Mouse (Mus musculus) layer of hippocampus, postnatal 10 days (tissue): Measurements from ENCODE around the gene AU022252. TPM values are rescaled to one million over a fixed set of nuclear protein-coding genes. Genes with fewer than 3 reads are reported as not detected.
A peak's percentile ranks its signal among the peaks of the same experiment; 100 is the strongest.

ENCODE experiments used
- DNase-seq, 2 experiments: peaks; one replicate each; pipeline ENCODE4 v3.0.0; 2021; ENCODE audit warnings: low spot score in 2 of 2
- total RNA-seq, 2 experiments: library from RNA; stranded (reverse); gene quantifications; 2 replicates each; pipeline ENCODE4 v1.2.3; 2021

Gene AU022252
- total RNA-seq, 2 experiments from 2014 or later = 32.0 to 39.1 TPM

DNA sequence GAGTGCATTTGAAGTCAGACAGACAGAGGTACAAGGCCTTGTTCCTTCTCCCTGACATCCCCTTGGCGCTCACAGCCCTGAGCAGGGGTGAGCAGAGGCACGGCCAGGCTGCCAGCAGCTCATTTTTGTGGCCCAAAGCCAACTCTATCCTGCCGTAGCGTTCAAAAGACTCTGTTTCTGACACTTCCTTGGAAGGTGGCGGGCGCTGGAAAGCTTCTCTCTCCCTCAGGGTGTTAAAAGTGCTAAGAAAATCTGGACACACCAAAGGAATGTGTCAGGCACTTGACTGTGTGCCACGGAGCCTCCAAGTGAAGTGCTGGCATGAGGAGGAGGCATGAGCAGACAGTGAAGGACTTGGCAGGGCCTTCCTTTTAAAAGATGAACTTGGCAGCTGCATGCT, 13.0 kb upstream of the AU022252 start:
- DNase-seq = no peak

DNA sequence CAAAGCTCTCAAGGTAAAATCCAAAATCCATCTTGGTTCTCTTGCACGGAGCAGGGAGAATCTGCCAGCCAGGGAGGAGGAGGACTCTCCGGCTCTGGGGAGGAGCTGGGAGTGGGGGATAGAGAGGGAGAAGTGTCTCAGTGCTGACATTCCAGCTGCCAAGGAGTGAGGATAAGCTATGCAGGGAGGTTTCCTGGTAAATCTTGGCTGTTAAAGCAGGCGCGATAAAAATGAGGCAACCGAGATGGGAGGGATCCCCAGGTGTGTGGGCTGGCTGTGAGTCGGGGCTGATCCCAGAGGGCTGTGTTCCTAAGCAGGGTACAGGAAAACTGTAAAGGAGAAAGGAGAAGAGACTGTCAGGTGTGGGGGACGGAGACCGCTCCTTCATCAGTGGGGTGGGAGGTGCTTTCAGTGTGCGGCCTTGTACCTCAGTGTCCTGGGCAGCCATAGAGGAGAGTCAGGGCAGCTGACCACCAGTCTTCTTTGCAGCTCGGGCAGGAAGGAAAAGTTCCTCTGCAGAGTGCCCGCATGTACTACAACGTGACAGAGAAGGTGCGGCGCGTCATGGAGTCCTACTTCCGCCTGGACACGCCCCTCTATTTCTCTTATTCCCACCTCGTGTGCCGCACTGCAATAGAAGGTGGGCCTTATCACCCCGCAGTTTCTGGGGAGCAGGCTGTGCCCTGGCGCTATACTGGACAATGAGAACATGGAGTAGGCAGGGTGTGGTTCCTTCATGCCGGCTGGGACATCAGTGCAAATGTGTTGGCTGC, 12.1 kb upstream of the AU022252 start:
- no peak for DNase-seq

DNA sequence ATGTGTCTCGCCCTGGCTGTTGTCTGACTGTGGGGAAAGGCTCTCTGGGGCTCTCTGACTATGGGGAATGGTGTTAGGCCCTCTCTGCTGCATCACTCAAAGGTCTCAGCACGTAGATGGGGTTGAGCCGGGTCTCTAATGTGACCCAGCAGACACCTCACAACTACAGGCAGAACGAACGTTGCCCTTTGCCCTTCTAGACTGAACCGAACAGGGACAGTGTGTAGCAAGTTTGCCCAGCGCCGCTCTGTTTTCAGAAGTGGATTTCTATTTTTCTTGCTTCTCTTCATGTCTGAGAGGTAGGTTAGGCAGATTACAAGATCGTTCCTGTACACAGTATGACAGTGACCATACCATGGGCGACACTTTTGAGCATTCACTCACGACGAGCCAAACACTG, 10.1 kb upstream of the AU022252 start:
- no peak for DNase-seq

DNA sequence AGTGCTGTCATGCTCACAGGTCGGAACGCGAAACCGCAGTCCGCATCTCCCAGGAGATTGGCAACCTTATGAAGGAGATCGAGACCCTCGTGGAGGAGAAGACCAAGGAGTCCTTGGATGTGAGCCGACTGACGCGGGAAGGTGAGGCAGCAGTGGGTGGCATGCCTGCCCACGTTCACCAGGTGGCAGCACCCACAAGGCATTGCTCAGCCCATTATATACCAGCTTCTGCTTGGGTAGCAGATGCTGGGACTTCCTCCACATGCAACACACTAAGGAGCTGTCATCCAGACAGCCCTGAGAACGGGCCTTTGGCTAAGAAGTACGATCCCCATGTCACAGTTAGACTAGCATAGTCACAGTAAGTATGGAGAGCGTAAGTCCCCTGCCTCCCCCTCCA, 9.2 kb upstream of the AU022252 start:
- DNase-seq = peak; percentile 53 to 66

DNA sequence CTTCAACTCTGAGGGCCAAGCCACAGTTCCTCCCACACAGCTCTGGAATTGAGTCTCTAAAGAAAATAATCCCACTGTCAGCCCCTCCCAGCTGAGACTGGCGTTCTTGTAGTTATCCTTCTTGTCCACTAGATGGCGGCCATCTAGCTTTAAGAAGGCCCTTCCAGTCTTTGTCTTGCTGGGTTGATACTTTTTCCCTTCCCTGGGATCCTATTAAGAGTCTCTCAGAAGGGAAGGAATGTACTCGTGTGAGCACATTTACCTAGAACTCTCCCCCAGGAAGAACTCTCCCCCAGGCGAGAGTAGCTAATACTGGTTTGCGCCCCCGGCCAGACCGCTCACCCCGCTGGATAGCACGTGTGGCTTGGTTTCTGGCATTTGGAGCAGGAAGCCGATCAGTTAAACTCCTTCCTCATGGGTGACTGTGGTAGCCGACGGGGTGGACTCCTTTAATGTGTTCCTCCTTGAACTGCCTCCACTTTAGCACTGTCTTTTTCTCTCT, 6.7 kb upstream of the AU022252 start:
- DNase-seq = peak in 1 of 2 experiments; percentile 30

DNA sequence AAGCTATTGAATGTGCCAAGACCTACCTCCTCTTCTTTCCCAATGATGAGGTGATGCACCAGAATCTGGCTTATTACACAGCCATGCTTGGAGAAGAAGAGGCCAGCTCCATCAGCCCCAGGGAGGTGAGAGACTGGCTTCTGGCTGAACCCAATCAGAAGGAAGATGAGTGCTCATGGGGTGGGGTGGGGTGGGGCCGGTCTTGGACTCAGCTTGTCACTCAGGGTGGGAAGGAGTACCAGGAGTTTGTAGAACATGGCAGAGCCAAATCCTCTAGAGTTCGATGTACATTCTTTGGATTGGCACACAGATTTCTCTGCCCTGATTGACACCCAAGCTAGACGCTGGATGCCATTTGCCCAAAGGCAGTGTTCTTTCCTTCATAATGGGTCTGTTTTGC, 6.1 kb upstream of the AU022252 start:
- no peak for DNase-seq

DNA sequence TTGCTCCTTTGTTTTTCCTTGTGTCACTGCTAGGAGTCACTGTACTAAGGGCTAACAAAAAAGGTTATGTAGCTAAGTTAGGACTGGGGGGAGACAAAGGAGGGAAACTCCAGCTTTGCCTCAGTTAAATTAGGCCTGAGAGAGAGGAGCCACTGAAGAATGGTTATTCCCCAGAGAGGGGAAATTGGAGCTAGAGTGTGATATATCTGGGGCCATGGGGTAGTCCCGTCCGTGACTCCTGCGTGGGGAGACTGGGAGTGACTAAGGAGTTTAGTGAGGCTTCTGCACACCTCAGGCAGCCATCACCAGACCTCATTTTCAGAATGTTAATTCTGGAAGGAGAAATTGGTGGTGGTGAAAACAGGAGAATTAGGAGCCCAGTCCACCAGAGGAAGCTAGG, 1.8 kb upstream of the AU022252 start:
- DNase-seq = no peak

DNA sequence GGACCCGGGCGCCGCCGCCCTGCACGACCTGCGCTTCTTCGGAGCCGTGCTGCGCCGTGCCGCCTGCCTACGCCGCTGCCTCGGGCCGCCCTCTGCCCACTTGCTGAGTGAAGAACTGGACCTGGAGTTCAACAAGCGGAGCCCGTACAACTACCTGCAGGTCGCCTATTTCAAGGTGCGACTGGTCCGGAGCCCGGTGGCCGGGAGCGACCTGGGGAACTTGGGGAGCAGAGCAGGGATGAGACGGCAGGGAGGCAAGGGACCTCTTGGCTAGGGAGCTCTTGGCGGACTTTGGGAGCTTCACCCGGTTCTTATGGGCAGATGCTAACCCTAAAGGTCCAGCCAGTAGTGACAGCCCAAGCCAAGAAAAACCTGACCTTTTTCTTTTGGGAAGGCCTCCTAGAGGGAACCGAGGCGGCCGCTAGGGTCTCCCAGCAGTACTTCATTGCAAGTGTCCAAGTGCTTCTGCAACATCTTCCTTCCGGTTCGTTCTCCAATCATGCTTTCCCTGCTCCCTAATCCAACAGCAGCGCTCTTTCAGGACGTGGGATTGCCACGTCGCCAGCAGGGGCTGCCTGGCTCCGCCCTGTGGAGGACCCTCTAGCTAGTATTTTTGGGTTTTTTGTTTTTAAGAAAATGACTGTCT, 867 bp upstream of the AU022252 start:
- DNase-seq = peak; percentile 60 to 63

DNA sequence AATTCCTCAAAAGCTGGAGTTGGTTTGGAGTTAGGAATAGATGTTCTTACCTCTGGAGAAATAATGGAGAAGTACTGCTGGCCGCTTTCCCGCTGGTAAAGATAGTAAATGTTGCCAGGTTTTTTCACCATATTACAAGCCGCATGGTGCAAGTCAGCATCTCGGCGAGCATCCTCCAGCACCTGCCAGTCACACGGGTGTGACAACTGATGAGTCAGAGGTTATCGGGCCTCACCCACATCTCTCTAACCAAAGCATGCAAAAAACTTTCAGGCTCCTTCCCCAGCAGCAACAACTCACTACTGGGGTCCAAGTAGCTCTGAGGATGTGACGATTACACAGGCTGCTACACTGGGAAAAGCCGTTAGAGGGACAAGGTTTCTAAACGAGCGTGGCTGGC, 5.8 kb downstream of the AU022252 start:
- DNase-seq = no peak

DNA sequence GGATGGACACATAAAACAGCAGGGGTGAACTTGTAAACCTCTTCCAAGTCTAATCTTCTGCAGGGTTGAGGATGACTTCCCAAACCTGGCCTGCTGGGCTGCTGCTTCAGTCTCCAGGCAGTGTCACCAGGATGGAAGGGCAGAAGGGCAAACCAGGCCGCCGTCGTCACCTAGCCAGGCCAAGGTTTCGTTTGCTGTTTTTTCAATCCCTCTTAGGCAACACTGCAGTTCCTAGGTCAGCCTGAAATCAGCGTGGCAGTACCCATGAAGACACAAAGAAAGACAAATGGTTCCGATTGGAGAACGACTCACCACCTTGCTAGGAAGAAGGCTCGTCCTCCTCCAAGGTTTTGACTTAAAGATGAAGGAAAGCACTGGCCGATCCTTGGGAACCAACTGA, 6.8 kb downstream of the AU022252 start:
- no peak for DNase-seq

DNA sequence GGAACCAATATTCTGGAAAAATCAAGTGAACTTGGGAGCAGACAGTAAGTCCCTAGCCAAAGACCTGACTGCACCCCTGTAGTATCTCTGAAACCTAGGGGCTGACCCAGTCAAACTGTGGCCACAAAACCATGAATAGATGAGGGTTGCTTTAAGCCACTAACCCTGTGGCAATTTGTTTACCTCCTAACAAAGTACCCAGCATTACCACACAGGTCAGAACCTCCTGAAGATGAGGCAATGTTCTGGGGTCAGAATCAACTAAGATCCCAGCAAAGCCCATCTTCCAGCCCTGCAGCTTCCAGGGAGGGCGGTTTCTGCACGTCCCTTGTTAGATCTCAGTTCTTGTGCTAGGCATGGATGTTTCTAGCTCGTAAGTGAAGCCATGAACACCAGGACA, 8.0 kb downstream of the AU022252 start:
- DNase-seq = no peak

DNA sequence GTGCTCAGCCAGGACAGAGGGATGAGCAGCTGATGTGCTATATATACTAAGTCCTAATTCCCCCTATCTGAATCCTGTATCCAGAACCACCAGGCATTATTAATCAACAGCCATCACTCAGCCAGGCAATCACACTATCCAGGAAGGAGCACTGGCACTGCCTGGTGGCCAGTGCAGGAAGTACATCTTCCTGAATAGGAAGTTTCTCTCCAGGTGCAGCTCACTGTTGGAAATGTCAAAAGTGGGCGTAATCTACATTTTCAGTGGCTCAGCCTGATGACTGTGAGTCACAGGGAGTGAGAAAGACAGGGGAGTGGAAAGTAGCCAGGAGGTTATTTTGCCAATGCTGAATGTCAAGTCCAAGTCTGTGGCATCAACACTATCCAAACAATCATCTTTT, 8.8 kb downstream of the AU022252 start:
- DNase-seq = peak; percentile 42 to 48

DNA sequence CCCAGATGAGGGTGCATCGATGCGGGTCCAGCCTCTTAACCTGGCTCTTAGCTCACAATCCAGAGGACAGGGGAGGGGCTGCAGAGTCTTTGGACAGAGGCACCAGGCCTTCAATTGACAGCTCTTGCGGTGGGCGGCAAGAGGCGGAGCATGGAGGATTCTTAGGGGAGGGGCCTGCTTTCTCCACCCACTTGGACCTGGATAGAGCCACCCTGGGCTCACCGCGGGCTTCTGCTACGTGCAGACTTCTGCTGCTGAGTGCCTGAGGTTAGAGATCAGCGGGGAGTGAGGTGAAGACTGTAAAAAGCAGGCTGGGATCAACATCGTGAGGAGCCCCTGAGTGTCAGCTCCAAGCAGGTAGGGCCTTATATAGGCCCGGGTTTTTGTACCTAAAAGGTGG, 14.3 kb downstream of the AU022252 start, which contains the start of gene Tmem269:
Tmem269 (minus strand) TSS at position 49 of the 400 bp plus-strand sequence.
- no peak for DNase-seq

DNA sequence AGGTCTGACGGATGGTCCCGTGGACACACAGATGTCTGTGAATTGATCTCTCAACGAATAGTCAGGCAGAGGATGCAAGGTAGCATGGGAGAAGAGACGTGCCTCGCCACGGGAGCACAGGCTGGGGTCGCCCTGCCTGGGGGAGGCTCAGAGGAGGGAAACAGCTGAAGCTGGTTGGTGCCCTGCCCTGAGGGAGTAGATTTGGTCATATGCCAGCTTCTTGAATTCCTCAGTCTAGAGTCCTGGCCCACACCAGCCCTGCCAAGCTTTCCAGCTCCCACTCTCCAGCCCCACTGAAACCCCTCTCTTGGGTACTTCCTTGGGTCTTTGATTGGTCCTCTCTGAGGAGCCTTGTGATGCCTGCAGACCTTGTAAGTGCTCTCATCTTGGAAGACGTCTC, 15.8 kb downstream of the AU022252 start:
- no peak for DNase-seq

DNA sequence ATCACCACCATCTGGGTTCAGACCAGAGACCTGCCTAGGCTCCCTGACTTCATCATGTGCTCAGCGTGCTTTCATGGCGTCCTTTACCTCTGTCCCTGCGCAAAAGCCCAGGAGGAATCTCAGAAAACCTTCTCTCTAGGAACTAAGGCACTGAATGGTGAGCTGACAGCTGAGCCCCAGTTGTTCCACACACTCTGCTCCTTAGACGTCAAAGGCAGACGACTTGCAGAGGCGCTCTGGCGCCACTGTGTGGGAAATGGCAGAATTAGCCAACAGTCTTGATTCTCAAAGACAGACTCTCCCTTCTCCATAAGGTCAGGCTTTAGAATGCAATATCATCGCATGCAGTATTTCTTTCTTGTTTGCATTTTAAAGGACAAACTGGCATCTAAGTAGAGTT, 27.8 kb downstream of the AU022252 start:
- DNase-seq = peak; percentile 62 to 72

DNA sequence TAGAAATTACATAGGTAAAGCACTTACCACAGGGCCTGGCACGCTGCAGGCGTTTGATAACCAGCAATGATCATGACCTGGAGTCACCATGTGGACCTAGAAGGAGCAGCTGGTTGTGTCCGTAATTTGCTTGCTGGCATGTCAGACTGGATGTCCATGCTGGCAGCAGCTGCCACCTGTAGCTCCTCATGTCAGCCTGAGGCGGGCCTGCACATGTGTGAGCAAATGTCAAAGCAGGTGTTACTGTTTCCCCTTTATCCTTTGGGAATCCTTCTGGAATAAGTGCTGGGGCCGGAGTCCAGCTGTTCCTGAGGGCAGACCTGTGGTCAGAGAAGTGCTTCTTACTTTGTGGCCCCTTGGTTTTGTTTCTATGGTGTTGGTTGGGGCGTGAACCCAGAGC, 34.4 kb downstream of the AU022252 start:
- no peak for DNase-seq

DNA sequence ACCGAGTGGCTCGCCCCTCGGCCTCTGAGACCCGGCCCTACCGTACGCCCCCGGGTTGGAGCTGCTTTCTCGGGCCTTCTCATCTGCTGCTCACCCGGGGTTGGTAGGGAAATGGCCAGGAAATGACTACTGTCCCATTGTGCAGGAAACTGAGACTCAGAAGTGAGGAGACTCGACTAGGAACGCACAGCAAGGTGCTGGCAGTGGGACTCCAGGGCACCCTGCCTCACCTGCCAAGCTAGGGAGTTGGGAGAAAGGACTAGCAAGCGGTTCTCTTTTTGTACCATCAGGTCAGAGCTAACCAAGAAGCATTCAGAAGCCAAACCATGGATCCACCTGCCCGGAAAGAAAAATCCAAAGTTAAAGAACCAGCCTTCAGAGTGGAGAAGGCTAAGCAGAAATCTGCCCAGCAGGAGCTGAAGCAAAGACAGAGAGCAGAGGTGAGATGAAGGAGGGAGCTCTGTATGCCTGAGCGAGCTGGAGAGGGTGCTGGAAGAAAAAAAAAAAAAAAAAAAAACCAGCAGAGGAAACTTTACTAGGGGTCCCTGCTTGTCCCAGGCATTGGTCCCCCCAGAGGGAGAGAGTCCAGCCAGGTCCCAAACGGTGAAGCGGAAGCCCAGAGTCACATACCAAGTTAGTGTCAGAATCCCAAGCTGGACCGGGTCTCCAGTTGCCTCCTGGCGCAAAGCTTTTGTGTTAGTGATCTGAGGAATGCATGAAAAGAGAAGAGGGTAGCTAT, 36.8 kb downstream of the AU022252 start:
- DNase-seq = no peak

DNA sequence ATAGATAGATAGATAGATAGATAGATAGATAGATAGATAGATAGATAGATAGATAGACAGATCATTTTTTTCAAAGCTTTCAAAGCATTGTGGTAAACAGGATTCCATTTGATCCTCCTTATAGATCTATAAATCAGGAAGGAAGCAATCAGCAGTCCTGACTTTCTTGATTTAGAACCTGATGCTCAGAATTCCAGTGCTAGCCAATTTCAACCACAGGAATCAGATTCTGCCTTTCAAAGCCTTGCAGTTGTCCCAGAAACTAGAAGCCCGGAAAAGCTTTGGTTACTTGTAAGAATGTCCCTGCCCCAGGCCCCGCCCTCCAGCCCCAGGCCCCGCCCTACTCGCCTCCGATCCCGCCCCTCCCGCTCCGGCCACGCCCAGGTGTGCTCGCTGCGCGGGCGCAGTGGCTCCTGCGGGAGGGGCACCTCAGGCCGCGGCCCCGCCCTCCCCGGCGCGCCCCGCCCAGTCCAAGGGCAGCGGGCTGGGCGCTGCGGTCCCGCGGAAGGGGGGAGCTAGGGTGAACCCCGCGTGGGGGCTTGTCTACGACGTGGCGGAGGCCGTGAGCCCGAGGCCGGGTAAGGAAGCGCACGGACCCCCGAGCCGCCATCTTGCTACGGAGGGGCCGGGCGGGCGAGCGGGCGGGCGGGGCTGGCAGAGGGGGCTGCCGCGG, 37.5 kb downstream of the AU022252 start, which contains the start of gene Svbp:
Svbp (plus strand) TSS at position 398 of the 673 bp plus-strand sequence.
- DNase-seq = peak; percentile 85 to 89

DNA sequence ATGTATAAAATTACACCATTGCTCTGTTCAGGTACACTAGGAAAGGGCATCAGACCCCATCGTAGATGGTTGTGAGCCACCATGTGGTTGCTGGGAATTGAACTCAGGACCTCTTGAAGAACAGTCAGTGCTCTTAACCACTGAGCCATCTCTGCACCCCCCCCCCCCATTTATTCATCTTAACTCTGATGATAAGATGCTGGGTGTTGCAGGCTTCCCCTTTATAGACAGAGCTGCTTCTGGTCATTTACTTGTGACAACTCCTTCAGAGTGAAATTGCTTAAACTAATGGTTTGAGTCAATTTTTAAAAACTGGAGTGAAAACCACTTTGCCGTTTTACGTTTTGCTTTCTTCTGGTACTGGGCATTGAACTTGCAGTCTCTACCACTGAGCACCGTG, 39.8 kb downstream of the AU022252 start:
- DNase-seq = no peak

DNA sequence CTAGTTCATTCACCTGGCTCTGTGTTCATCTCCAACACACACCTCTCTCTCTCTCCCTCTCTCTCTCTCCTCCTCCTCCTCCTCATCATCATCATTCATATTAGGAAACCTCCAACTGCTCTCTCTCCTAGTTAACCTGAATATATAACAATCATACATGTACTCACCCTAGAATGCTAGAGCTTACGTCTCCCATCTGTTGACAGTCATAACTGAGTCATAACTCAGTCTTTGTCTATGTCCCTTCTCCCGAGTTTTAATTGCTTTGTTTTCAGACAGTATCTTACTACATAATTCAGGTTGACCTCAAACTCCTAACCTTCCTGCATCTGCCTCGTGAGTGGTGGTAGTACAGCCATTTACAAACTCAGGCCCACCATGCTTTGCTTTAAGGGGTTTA, 41.2 kb downstream of the AU022252 start:
- no peak for DNase-seq

DNA sequence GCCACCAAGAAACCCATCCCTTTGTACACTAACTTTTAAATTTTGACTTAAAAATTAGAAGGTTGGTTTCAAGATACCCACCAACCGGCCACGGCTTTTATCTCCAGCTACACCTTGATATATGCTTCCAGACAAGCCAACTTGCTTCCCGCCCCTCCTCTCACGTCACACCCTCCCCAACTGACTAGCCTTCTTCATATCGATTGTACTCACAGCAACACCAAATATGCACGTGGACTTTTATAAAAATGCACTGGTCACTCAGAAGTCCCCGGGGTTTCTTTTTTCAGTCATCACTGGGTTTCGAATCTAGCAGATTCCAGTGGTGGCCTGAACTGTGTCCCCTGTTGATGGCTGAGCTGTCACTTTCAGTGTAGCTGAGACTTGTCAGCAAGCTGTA, 41.9 kb downstream of the AU022252 start:
- no peak for DNase-seq
